Mouse (Mus musculus): ENCODE data around the gene Atad1. TPM values are rescaled to one million over a fixed set of nuclear protein-coding genes. Genes with fewer than 3 reads are reported as not detected.

The Atad1 gene
- polyA plus RNA-seq, 1 experiment from 2014 or later = 139 TPM

- Histone ChIP-seq H3K27ac (ENCODE audit: low read depth, low read length) (no peak overlapping the region), H3K36me3 (ENCODE audit: control insufficient read depth, insufficient read depth, low read length) (no peaks in the 10 kb centered on the region), H3K4me3 (ENCODE audit: low read depth, low read length) (no peak overlapping the region), H3K9me3 (replicated peaks; ENCODE audit: control insufficient read depth, low read length) (peaks cover 2% of the 10 kb centered on the region; the same call in 1 of the 2 replicates), H3K4me1 (ENCODE audit: control insufficient read depth, insufficient read depth, low read length) (no peaks in the 10 kb centered on the region), H3K27me3 (replicated peaks; ENCODE audit: control insufficient read depth, insufficient read depth, low read length) (no peaks in the 10 kb centered on the region), H3K4me2 (ENCODE audit: low read length) (no peak overlapping the region), H3K9ac (ENCODE audit: low read length) (no peak overlapping the region)
- no peak for DNase-seq (ENCODE audit: low spot score)
- no peak for ATAC-seq
- 21% methylated on average over 10 of the region's 10 CpGs for WGBS
Observed at GRCm38 (mm10) chr19:32648019-32648571, 91.5 kb downstream of the Atad1 start.

DNA sequence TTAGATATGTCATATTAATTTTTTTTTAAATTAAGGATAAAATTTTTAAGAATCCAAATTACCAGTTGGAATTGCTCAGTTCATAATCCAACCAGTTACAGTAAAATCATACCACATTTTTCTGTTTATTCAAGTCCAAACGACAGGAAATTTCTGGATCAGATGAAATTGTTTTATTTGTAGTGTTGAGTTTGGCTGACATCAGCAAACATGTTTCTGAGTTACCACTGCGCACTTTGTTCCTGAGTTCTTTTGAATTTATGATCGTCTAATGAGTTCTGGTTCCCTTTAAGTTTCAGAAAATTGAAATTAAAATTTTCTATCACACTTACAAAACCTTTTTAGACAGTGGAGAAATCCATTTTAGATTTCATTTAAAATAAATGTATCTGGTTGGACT, 93.2 kb downstream of the Atad1 start:
- WGBS = 95% methylated on average over 3 of the region's 3 CpGs
- Histone ChIP-seq H3K4me2 (ENCODE audit: low read length) (no peak overlapping the region), H3K36me3 (ENCODE audit: control insufficient read depth, insufficient read depth, low read length) (no peaks in the 10 kb centered on the region), H3K27me3 (replicated peaks; ENCODE audit: control insufficient read depth, insufficient read depth, low read length) (no peaks in the 10 kb centered on the region), H3K4me1 (ENCODE audit: control insufficient read depth, insufficient read depth, low read length) (no peaks in the 10 kb centered on the region), H3K27ac (ENCODE audit: low read depth, low read length) (no peak overlapping the region), H3K4me3 (ENCODE audit: low read depth, low read length) (no peak overlapping the region), H3K9me3 (replicated peaks; ENCODE audit: control insufficient read depth, low read length) (peaks cover 2% of the 10 kb centered on the region; the same call in 1 of the 2 replicates), H3K9ac (ENCODE audit: low read length) (no peak overlapping the region)
- no peak for DNase-seq (ENCODE audit: low spot score)
- ATAC-seq = no peak

DNA sequence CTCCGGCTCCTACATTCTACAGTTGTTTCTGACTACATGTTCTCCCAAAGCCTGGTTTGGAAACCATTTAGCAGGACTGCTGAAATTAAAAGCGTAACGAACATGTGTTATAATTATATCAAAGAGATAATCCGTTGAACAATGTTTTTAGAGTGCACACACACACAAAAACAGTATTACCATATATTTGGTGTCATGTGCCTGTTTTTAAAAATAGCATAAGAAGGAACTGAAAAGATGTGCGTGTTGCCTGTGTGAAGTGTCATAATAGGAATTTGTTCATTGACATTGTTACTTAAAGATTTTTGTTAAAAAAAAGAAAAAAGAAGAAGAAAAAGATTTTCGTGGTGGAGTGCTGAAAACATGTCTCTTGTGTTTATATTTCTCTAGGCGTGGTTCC, 93.6 kb downstream of the Atad1 start:
- H3K9ac ChIP-seq (ENCODE audit: low read length) = no peak overlapping the region
- H3K27me3 ChIP-seq (replicated peaks; ENCODE audit: control insufficient read depth, insufficient read depth, low read length) = no peaks in the 10 kb centered on the region
- H3K27ac ChIP-seq (ENCODE audit: low read depth, low read length) = no peak overlapping the region
- DNase-seq (ENCODE audit: low spot score) (no peak), ATAC-seq (no peak)
- H3K9me3 ChIP-seq (replicated peaks; ENCODE audit: control insufficient read depth, low read length) = peaks cover 2% of the 10 kb centered on the region; the same call in 1 of the 2 replicates
- no peaks in the 10 kb centered on the region for H3K36me3 ChIP-seq (ENCODE audit: control insufficient read depth, insufficient read depth, low read length)
- WGBS = 87% methylated on average over 7 of the region's 7 CpGs
- no peaks in the 10 kb centered on the region for H3K4me1 ChIP-seq (ENCODE audit: control insufficient read depth, insufficient read depth, low read length)
- no peak overlapping the region for H3K4me3 ChIP-seq (ENCODE audit: low read depth, low read length)
- H3K4me2 ChIP-seq (ENCODE audit: low read length) = no peak overlapping the region

DNA sequence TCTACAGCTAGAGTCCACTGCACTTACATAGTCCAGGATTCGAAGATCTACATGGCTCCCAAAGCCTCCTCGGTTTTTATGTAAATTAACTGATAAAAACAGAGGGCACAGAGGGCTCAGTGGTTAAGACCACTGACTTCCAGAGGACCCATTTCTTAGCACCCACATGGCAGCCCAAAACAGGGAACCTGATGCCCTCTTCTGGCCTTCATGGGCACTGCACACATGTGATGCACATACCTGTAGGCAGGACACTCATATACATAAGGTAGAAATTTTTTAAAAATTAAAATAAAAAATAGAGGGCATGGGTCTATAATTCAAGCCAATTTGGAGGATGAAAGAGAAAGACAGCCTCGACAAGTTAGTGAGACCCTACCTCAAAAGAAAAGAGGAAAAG, 95.9 kb downstream of the Atad1 start:
- H3K27me3 ChIP-seq (replicated peaks; ENCODE audit: control insufficient read depth, insufficient read depth, low read length) = no peaks in the 10 kb centered on the region
- 95% methylated on average over 3 of the region's 3 CpGs for WGBS
- no peaks in the 10 kb centered on the region for H3K36me3 ChIP-seq (ENCODE audit: control insufficient read depth, insufficient read depth, low read length)
- ATAC-seq (no peak), DNase-seq (ENCODE audit: low spot score) (no peak)
- H3K4me1 ChIP-seq (ENCODE audit: control insufficient read depth, insufficient read depth, low read length) = no peaks in the 10 kb centered on the region
- no peak overlapping the region for H3K4me2 ChIP-seq (ENCODE audit: low read length)
- H3K9ac ChIP-seq (ENCODE audit: low read length) = no peak overlapping the region
- peaks cover 2% of the 10 kb centered on the region; the same call in 1 of the 2 replicates for H3K9me3 ChIP-seq (replicated peaks; ENCODE audit: control insufficient read depth, low read length)
- H3K4me3 ChIP-seq (ENCODE audit: low read depth, low read length) = no peak overlapping the region
- no peak overlapping the region for H3K27ac ChIP-seq (ENCODE audit: low read depth, low read length)

GRCm38 (mm10) chr19:32641995-32642394, 97.6 kb downstream of the Atad1 start:
- Histone ChIP-seq H3K36me3 (ENCODE audit: control insufficient read depth, insufficient read depth, low read length) (no peaks in the 10 kb centered on the region), H3K4me1 (ENCODE audit: control insufficient read depth, insufficient read depth, low read length) (no peaks in the 10 kb centered on the region), H3K27ac (ENCODE audit: low read depth, low read length) (no peak overlapping the region), H3K9ac (ENCODE audit: low read length) (no peak overlapping the region), H3K4me3 (ENCODE audit: low read depth, low read length) (no peak overlapping the region), H3K27me3 (replicated peaks; ENCODE audit: control insufficient read depth, insufficient read depth, low read length) (no peaks in the 10 kb centered on the region), H3K9me3 (replicated peaks; ENCODE audit: control insufficient read depth, low read length) (peaks cover 2% of the 10 kb centered on the region; the same call in 1 of the 2 replicates), H3K4me2 (ENCODE audit: low read length) (no peak overlapping the region)
- ATAC-seq (no peak), DNase-seq (ENCODE audit: low spot score) (no peak)
- WGBS = 32% methylated on average over 8 of the region's 8 CpGs

- Histone ChIP-seq H3K4me1 (ENCODE audit: control insufficient read depth, insufficient read depth, low read length) (no peaks in the 10 kb centered on the region), H3K4me3 (ENCODE audit: low read depth, low read length) (no peak overlapping the region), H3K27ac (ENCODE audit: low read depth, low read length) (no peak overlapping the region), H3K9me3 (replicated peaks; ENCODE audit: control insufficient read depth, low read length) (peaks cover 2% of the 10 kb centered on the region; the same call in 1 of the 2 replicates), H3K36me3 (ENCODE audit: control insufficient read depth, insufficient read depth, low read length) (no peaks in the 10 kb centered on the region), H3K4me2 (ENCODE audit: low read length) (no peak overlapping the region), H3K27me3 (replicated peaks; ENCODE audit: control insufficient read depth, insufficient read depth, low read length) (no peaks in the 10 kb centered on the region), H3K9ac (ENCODE audit: low read length) (no peak overlapping the region)
- no peak for ATAC-seq
- DNase-seq (ENCODE audit: low spot score) = no peak
- WGBS = 89% methylated on average over 7 of the region's 7 CpGs
Observed at GRCm38 (mm10) chr19:32641535-32641934, 98.1 kb downstream of the Atad1 start.

GRCm38 (mm10) chr19:32638276-32638903, 101.2 kb downstream of the Atad1 start:
- H3K4me2 ChIP-seq (ENCODE audit: low read length) = no peak overlapping the region

GRCm38 (mm10) chr19:32637357-32638275, 102.0 kb downstream of the Atad1 start:
- Histone ChIP-seq H3K9ac (ENCODE audit: low read length) (no peak overlapping the region), H3K27me3 (replicated peaks; ENCODE audit: control insufficient read depth, insufficient read depth, low read length) (no peaks in the 10 kb centered on the region), H3K4me2 (ENCODE audit: low read length) (no peak overlapping the region), H3K36me3 (ENCODE audit: control insufficient read depth, insufficient read depth, low read length) (no peaks in the 10 kb centered on the region), H3K4me1 (ENCODE audit: control insufficient read depth, insufficient read depth, low read length) (no peaks in the 10 kb centered on the region), H3K27ac (ENCODE audit: low read depth, low read length) (no peak overlapping the region), H3K4me3 (ENCODE audit: low read depth, low read length) (no peak overlapping the region), H3K9me3 (replicated peaks; ENCODE audit: control insufficient read depth, low read length) (no peaks in the 10 kb centered on the region)
- DNase-seq (ENCODE audit: low spot score) = no peak
- 79% methylated on average over 16 of the region's 16 CpGs for WGBS
- ATAC-seq = no peak

More at GRCm38 (mm10) chr19:32638276-32638903, 101.2 kb downstream of the Atad1 start:
- no peak overlapping the region for H3K27ac ChIP-seq (ENCODE audit: low read depth, low read length)
- H3K4me3 ChIP-seq (ENCODE audit: low read depth, low read length) = no peak overlapping the region
- H3K27me3 ChIP-seq (replicated peaks; ENCODE audit: control insufficient read depth, insufficient read depth, low read length) = no peaks in the 10 kb centered on the region
- WGBS = 50% methylated on average over 13 of the region's 13 CpGs
- H3K36me3 ChIP-seq (ENCODE audit: control insufficient read depth, insufficient read depth, low read length) = no peaks in the 10 kb centered on the region
- no peak for ATAC-seq
- peak; percentile 6 for DNase-seq (ENCODE audit: low spot score)
- H3K4me1 ChIP-seq (ENCODE audit: control insufficient read depth, insufficient read depth, low read length) = no peaks in the 10 kb centered on the region
- H3K9ac ChIP-seq (ENCODE audit: low read length) = no peak overlapping the region
- no peaks in the 10 kb centered on the region for H3K9me3 ChIP-seq (replicated peaks; ENCODE audit: control insufficient read depth, low read length)

Measured in forebrain, embryonic 14.5 days (tissue).